In the genomic region with DNA sequence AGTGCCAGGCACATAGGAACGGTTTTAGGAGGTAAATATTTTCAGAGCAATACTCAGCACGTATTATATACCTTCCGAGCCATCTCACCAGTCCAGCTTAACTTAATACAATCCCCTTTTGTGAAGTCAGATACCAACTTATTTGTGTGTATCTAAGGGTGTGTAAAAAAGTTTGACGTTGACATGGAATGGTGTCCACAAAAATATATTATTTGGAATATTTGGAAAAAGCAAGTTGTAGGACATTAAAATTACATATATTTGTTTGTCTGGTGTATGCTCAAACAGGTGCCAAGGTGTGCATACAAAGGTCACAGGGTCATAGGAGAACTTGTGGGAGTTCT, we compare ENCODE assay signal across 9 mouse cellular contexts. TPM values are rescaled to one million over a fixed set of nuclear protein-coding genes. Genes with fewer than 3 reads are reported as not detected.
DNase-seq lines count a peak whose midpoint lies in the region; ATAC-seq and TF ChIP-seq lines count a peak whose summit lies in the region.
"Had no signal": no experiment of that assay in that cellular context is flagged by ENCODE, and none has a peak within 500 bp of the region (broad histone marks: within the 10 kb centered on the region; RNA-seq: fewer than 3 reads in every experiment).

No protein-coding gene starts in this region.

- no peaks in the 10 kb centered on the region for H3K9me3 ChIP-seq in heart, embryonic 15.5 days (replicated peaks)
- no peaks in the 10 kb centered on the region for H3K9me3 ChIP-seq in hindbrain, embryonic 14.5 days (ENCODE audit: control insufficient read depth, low read length)
- no peaks in the 10 kb centered on the region for H3K9me3 ChIP-seq in midbrain, embryonic 12.5 days

- 39% methylated on average over 4 of the region's 4 CpGs for WGBS in heart, embryonic 15.5 days
- WGBS in hindbrain, embryonic 14.5 days = 39% methylated on average over 4 of the region's 4 CpGs
- WGBS in midbrain, embryonic 12.5 days = 30% methylated on average over 4 of the region's 4 CpGs

- TF ChIP-seq CTCF in bone marrow macrophage, adult 2 months (IDR thresholded peaks at IDR 0.05; ENCODE audit: low read depth, low read length) = no peak

- no peaks in the 10 kb centered on the region; the same call in none of the 2 replicates for H3K4me1 ChIP-seq in heart, embryonic 15.5 days (replicated peaks)
- H3K4me1 ChIP-seq in bone marrow macrophage, adult 2 months (ENCODE audit: control insufficient read depth, insufficient read depth, low read length) = peaks cover 4% of the 10 kb centered on the region; the same call in 1 of the 2 replicates
- H3K4me1 ChIP-seq in hindbrain, embryonic 14.5 days (replicated peaks; ENCODE audit: control insufficient read depth, insufficient read depth, low read length) = peaks cover 6% of the 10 kb centered on the region; the same call in 1 of the 2 replicates
- peaks cover 9% of the 10 kb centered on the region; the same call in 1 of the 2 replicates for H3K4me1 ChIP-seq in midbrain, embryonic 12.5 days

- H3K27ac ChIP-seq in heart, embryonic 15.5 days = no peak overlapping the region; the same call in 1 of the 2 replicates
- H3K27ac ChIP-seq in bone marrow macrophage, adult 2 months (ENCODE audit: insufficient read depth, low read depth, low read length) = no peak overlapping the region
- no peak overlapping the region for H3K27ac ChIP-seq in hindbrain, embryonic 14.5 days
- no peak overlapping the region for H3K27ac ChIP-seq in midbrain, embryonic 12.5 days (replicated peaks)

- no peak for ATAC-seq in heart, embryonic 15.5 days (replicated peaks; ENCODE audit: insufficient number of reproducible peaks, insufficient read depth, low FRiP score, low read depth)
- no peak for ATAC-seq in hindbrain, embryonic 14.5 days (ENCODE audit: low FRiP score)
- ATAC-seq in midbrain, embryonic 12.5 days (ENCODE audit: low FRiP score, low read depth) = no peak
- ATAC-seq in activated CD4-positive, CD25-positive, alpha-beta regulatory T cell, adult 4 months = no peak

- H3K4me3 ChIP-seq in heart, embryonic 15.5 days = peak overlapping the region; percentile 69
- peak overlapping the region; percentile 69 for H3K4me3 ChIP-seq in bone marrow macrophage, adult 2 months (ENCODE audit: insufficient read depth, low read length)
- H3K4me3 ChIP-seq in hindbrain, embryonic 14.5 days (replicated peaks; ENCODE audit: low read length) = peak overlapping the region; percentile 55
- H3K4me3 ChIP-seq in midbrain, embryonic 12.5 days = peak overlapping the region; percentile 64

- no peak for TF ChIP-seq POLR2A in bone marrow macrophage, adult 2 months (IDR thresholded peaks at IDR 0.05; ENCODE audit: borderline replicate concordance, low read depth, low read length)

- H3K9ac ChIP-seq in heart, embryonic 15.5 days = peak overlapping the region; percentile 63; the same call in 1 of the 2 replicates
- H3K9ac ChIP-seq in hindbrain, embryonic 14.5 days = peak overlapping the region; percentile 59
- peak overlapping the region; percentile 48; the same call in 1 of the 2 replicates for H3K9ac ChIP-seq in midbrain, embryonic 12.5 days (replicated peaks)

- H3K36me3 ChIP-seq in heart, embryonic 15.5 days = no peaks in the 10 kb centered on the region
- H3K36me3 ChIP-seq in hindbrain, embryonic 14.5 days (replicated peaks; ENCODE audit: control insufficient read depth, insufficient read depth) = no peaks in the 10 kb centered on the region
- H3K36me3 ChIP-seq in midbrain, embryonic 12.5 days = no peaks in the 10 kb centered on the region

- no peak for DNase-seq in heart, adult 18-20 months
- no peak for DNase-seq in hindbrain, embryonic 14.5 days (ENCODE audit: low spot score)
- no peak for DNase-seq in frontal cortex, postnatal 10 days (ENCODE audit: low spot score in 2 of 2)
- no peak for DNase-seq in adrenal gland, postnatal 14 days
- DNase-seq: thymus, postnatal 14 days had no signal

- H3K4me2 ChIP-seq in heart, embryonic 15.5 days = peak overlapping the region; percentile 82
- peak overlapping the region; percentile 81 for H3K4me2 ChIP-seq in hindbrain, embryonic 14.5 days (replicated peaks)
- peak overlapping the region; percentile 81 for H3K4me2 ChIP-seq in midbrain, embryonic 12.5 days (replicated peaks)

- H3K27me3 ChIP-seq in heart, embryonic 15.5 days = peaks cover 18% of the 10 kb centered on the region
- peaks cover 3% of the 10 kb centered on the region; the same call in 1 of the 2 replicates for H3K27me3 ChIP-seq in hindbrain, embryonic 14.5 days (ENCODE audit: control insufficient read depth, insufficient read depth, low read length)
- H3K27me3 ChIP-seq in midbrain, embryonic 12.5 days = peaks cover 13% of the 10 kb centered on the region; the same call in 1 of the 2 replicates

RNA-seq across cellular contexts. Expression of gene Metap1d, which starts 0.8 kb away (rescaled TPM):
- polyA plus RNA-seq in heart, embryonic 15.5 days (2015; fragmentation: Nextera tagmentation; extraction: Ambion mirVana) = 38.7 and 39.3 TPM in 2 replicates
- total RNA-seq in heart, adult 18-20 months (2021) = 10 to 100 TPM; 37.4 to 39.6 TPM
- polyA plus RNA-seq in bone marrow macrophage, adult 2 months (2012; ENCODE audit: insufficient read depth, insufficient read length, missing spikeins) = 32.5 and 36.9 TPM in 2 replicates
- 30.9 and 32.7 TPM in 2 replicates for polyA plus RNA-seq in hindbrain, embryonic 14.5 days (2014; fragmentation: Nextera tagmentation; extraction: Ambion mirVana)
- polyA plus RNA-seq in midbrain, embryonic 12.5 days (2016; fragmentation: Nextera tagmentation; extraction: Ambion mirVana) = 34.4 and 37.4 TPM in 2 replicates
- 10 to 100 TPM; 16.0 to 19.0 TPM for polyA plus RNA-seq in activated CD4-positive, CD25-positive, alpha-beta regulatory T cell, adult 4 months (2017; shearing (Covaris generic))
- total RNA-seq in adrenal gland, postnatal 14 days (2021) = 36.3 and 36.5 TPM in 2 replicates
